Mouse (Mus musculus) right cerebral cortex, postnatal 10 days (tissue): ENCODE results near the gene Eif4a2.
"Not testable (repeated sequence)": the region's sequence is repeated elsewhere in the genome, so short reads cannot be mapped to it uniquely, and the experiment has no call there.

Experiments used
- DNase-seq, 2 experiments: peaks; one replicate each; pipeline ENCODE4 v3.0.0; 2021; ENCODE audit warnings: low spot score in 2 of 2

Gene Eif4a2

GRCm38 (mm10) chr16:23107231-23107942 lies at the start of gene Eif4a2:
TSS of gene Eif4a2 (plus strand) at chr16:23107444.
- peak; percentile 94 for DNase-seq

DNA sequence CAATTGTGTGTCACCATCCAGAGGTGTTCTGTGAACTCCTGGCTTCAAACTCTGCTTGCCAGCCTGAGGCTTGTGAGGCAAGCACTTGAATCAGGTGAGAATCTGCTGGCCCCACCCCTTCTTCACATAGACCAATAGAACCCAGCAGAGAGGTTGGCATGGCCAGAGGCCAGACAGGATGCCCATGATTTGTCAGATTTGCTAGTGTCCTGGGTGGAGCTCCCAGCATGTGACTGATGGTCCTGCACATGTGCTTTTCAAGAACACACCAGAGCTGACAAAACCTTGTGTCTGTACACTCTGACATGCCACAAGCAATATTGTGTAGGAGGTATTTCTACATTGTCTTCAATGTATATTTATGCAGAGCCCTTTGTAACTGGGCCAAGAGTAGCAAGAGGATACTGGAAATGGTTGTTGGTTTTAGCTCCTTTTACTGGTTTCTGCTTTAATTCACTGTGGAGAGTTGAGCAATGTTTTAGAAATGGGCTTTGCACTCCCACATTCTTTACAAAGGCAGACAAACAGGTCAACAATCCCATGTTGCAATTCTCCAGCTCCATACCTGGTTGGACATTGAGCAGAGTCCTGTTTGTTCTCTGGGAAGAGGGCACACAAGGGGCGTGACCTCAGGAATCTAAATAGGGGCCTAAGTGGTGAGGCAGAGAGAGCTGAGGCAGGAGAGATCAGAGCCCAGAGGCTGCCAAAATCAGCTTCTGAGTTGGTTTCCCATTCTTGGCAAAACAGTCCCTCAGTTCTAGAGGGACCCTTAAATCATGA lies 49.4 kb upstream of the Eif4a2 start, which contains the start of gene Kng1:
Gene Kng1 (plus strand): TSS at position 198 of the 780 bp plus-strand sequence.
- DNase-seq: not testable (repeated sequence)

DNA sequence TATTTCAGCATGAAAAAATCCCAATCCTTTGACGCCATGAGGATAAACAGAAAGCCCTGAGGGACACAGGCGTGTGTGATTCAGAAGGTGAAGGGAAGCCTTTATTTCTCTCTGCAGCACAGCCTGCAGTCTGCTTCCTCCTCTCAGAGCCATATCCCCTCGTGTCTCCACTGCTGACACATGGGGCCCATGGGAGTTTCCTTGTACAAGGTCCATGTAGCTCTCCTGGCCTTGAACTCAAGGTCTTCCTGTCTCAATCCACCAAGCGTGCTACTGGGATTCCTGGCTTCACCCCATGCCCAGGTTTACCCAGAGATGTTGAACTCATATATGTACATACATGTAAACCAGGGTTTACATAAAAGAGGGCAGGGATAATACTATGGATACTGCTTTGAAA lies 47.6 kb upstream of the Eif4a2 start:
- not testable (repeated sequence) for DNase-seq

DNA sequence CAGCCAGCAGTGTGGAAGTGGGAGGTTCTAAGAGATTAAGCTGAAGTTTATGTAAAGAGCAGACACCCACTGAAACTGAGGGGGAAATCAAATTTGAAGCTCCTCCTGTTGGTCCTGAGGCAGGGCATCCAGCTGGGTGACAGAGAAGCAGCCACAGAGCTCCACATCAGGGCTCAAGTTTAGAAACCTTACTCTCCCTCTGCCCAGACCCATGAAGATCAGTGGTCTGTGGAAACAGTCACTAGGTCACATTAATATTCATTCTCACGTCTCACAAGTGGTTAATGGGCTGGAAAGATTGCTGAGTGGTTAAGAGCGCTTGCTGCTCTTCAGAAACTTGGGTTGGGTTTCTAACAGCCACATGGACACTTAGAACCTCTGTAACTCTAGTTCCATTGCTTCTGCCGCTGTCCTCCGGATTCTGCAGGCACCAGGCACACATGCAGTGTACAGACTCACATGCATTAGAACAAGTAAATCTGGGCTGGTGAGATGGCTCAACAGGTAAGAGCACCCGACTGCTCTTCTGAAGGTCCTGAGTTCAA lies 46.4 kb upstream of the Eif4a2 start:
- DNase-seq: not testable (repeated sequence)

DNA sequence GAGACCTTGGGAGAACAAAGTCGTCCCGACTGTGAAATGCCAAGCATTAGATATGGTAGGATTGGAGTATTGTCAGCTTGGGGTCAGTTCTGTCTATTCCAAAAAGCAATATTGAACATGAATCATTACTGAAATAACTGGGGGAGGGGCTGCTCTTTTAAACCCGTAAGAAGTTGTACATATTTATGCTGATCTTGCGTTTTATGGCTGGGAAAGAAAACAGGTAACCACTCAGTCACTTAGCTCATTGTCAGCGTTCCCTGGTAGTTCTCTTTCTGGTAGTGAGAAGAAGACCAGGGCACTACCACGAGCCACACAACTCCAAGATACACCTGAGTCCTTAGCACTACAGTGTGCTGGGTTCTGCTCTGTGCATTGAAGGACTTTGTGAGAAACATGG lies 29.7 kb upstream of the Eif4a2 start:
- DNase-seq: not testable (repeated sequence)

DNA sequence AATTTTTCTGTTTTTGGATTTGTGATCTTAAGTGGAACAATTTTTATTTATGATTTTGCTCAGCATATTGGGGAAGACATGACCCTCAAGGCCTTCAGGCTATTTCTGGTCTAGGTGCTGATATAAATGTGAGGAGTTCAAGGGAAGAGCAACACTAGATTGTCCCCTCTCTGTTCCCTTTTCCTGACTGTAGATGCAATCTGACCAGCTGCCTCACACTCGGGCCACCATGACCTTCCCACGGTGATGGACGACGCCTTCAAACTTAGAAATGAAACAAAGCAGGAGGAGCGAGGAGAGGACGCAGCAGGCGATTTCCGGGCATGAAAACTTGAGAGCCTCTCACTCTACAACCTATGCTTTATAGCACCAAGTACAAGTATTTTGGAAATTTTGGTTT lies 20.1 kb upstream of the Eif4a2 start:
- DNase-seq: not testable (repeated sequence)

DNA sequence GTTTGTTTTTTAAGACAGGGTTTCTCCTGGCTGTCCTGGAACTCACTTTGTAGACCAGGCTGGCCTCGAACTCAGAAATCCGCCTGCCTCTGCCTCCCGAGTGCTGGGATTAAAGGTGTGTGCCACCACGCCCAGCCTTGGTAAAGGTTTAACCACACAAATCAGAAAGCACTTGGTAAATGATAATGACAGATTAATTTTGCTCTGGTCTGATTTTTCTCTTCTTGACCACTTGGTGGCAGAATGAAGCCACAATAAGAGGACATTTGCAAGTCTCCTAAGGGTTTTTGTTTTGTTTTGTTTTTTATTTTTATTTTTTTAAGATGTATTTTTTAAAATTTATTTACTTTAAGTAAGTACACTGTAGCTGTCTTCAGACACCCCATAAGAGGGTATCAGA lies 19.5 kb upstream of the Eif4a2 start:
- DNase-seq: not testable (repeated sequence)

DNA sequence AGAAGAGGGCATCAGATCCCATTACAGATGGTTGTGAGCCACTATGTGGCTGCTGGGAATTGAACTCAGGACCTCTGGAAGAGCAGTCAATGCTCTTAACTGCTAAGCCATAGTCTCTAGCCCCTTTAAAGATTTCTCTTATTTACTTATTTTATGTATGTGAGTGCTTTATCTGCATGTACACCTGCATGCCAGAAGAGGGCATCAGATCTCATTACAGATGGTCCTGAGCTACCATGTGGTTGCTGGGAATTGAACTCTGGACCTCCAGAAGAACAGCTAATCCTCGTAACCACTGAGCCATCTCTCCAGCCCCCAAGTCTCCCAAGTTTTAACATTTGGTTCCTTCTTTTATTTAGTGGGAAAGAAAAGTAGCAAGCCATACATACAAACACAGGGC lies 18.8 kb upstream of the Eif4a2 start:
- DNase-seq: not testable (repeated sequence)

- not testable (repeated sequence) for DNase-seq
Measured at GRCm38 (mm10) chr16:23091345-23091744, 15.9 kb upstream of the Eif4a2 start.

DNA sequence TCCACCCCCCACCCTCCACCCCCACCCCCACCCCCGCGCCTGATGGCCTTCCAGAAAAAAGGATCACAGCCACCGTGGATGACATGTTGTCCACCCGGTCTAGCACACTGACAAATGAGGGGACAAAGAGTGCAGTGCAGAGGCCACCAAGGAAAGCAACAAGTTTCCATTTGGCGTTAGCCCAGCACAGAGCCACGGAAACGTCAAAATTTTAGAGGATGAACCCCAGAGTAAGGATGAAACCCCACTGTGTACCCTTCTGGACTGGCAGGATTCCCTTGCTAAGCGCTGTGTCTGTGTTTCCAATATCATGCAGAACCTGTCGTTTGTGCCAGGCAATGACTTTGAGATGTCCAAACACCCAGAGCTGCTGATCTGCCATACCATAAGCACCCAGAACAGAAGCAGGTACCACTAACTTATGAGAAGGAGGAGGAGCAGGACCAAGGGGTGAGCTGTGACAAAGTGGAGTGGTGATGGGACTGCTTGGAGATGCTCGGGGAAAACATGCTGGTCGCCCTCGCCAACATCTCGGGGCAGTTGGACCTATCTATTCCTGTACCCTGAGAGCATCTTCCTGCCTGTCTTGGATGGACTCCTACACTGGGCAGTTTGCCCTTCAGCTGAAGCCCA lies 13.8 kb upstream of the Eif4a2 start:
- no peak for DNase-seq

DNA sequence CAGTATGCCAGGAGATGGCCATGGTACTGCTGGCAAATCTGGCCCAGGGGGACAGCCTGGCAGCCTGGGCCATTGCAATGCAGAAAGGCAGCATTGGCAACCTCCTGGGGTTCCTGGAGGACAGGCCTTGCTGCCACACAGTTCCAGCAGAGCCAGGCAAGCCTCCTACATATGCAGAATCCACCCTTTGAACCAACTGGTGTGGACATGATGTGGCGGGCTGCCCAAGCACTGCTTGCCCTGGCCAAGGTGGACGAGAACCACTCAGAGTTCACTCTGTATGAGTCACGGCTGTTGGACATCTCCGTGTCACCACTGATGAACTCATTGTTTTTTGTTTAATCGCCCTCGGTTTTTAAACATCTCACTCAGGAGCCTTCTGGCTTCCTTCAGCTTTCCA lies 13.1 kb upstream of the Eif4a2 start:
- no peak for DNase-seq

GRCm38 (mm10) chr16:23095581-23095980 lies 11.7 kb upstream of the Eif4a2 start:
- not testable (repeated sequence) for DNase-seq

- DNase-seq: not testable (repeated sequence)
Measured at GRCm38 (mm10) chr16:23096886-23097285, 10.4 kb upstream of the Eif4a2 start.

DNA sequence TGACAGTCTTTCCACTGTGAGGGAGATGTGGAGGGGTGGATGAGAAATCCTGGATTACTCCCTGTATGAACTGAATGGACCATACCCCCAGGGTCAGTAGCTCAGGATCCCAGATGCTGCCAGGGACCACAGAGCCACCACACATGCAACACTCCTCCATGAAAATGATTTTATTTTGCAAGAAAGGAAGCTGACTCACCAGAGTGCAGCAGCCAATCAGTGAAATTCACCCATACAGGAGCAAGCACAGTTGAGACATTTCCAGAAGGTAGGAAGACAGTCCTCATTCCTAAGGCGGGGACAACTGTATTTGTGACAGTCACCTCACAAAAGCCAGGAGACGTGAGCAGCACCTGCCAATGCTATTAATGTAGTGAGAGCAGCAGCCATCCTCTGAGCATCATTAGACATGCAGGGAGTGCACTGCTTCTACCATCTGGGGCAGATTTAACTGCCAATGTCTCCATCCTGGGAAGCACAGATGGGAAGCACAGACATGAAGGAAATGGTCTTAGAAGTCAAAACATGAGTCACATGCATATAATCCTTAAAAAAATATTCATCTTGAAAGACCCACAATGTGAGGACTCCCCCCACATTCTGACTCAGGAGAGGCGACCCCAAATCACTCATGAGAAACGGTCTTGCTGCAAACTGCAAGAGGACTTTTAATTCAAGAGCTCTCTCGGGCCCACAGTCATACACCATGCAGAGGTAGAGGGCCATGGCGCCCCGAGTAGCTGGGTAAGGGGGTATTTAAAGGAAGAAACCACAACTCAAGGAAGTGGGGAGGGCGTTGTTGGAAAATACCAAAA lies 9.7 kb upstream of the Eif4a2 start:
- DNase-seq: peak; percentile 30 to 64

DNA sequence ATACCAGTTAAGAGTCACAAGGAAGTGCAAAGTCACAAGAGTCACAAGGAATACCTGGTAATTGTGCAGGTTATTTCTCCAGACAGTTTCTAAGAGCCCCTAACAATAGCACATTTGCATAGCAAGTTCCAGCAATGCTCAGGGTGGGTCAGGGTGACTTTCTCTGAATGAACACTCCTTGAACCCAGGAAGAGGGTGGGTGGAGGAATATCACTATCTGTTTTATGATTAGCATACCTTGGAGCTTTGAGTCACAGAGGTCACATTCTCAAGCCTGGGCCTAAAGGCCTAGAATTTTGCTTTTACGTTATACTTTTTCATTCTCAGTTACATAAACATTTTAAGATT lies 9.2 kb upstream of the Eif4a2 start:
- DNase-seq: not testable (repeated sequence)

GRCm38 (mm10) chr16:23099632-23100031 lies 7.6 kb upstream of the Eif4a2 start:
- no peak for DNase-seq

DNA sequence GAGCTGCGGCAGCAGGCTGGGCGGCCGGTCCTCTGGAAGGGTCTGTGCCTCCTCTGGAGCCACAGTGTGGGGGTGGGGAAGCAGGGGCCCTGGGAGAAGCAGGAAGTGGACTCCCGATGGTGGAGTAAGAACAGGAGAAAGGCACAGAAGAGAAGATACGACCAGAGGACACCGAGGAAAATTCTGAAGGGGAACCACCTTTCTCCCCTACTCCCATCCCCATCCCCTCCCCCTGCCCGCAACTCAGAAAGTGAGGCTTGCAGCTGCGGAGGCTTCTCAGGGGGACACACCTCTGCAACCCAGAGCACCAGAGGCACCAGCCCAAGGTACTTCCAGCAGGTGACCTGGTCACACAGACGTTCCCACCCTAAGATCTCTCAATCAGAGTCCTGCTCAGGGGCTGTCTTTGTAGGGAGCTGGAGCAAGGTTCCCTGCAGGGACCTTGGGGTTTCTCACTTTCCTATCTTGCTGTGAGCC lies 7.1 kb upstream of the Eif4a2 start:
- DNase-seq: peak in 1 of 2 experiments; percentile 29

- no peak for DNase-seq
Measured at GRCm38 (mm10) chr16:23100613-23101012, 6.6 kb upstream of the Eif4a2 start.

DNA sequence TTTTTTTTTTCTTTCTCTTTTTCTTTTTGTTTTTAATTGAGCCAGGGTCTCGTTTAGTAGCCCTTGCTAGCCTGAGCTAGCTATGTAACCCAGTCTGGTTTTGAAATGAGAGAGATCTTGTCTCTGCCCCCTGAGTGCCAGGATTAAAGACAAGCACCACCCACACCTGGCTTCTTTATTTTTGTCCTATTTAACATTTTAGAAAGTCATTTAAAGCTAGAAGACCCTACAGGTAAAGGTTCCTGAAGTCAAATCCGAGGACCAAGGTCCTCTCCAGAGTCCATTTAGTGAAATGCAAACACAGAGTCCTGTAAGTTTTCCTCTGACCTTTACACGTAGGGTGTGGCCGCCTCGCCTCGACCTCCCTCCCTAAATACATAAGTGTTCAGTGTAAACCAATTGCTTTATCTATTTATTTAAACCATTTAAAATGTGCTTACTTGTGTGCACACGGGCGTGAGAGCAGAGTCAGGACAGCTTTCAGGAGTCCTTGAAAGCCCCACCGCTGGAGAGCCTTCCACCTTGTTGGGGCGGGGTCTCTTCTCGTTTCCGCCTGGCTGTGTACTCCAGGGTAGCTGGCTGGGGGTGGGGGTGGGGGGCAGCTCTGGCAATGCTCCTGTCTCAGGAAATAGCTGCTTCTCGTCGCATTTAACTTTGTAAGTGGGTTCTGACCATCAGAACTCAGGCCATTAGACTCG lies 4.8 kb upstream of the Eif4a2 start:
- no peak for DNase-seq

DNA sequence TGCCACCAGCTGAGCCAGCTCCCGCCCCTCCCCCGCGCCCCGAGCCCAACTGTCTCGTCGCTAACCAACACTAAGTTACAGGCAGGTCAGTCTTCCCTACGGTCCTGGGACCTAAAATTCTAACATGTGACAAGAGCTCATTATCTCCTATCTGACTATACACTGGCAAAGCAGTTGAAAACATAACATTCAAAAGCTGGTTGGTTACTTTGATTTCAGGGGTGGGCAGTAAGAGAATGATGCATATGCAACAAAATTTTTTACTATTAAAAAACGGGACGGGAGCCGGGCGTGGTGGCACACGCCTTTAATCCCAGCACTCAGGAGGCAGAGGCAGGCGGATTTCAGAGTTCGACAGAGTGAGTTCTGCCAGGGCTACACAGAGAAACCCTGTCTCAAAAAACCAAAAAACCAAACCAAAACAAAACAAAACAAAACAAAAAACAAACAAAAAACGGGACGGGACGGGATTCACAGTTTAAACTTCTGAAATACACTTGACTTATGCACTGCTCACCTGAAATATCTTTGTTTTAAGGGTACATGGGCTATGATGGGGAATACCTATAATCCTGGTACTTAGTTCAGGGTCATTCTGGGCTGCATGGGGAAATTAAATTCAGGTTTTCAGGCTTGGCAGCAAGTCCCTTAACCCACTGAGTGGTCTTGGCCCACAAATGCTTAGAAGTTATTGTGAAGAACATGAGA lies 4.1 kb upstream of the Eif4a2 start:
- no peak for DNase-seq
